Mouse (Mus musculus): Measurements from ENCODE around the gene Inpp5a. TPM values are rescaled to one million over a fixed set of nuclear protein-coding genes. Genes with fewer than 3 reads are reported as not detected.

Inpp5a gene
- polyA plus RNA-seq, 1 experiment, result 41.4 TPM

DNA sequence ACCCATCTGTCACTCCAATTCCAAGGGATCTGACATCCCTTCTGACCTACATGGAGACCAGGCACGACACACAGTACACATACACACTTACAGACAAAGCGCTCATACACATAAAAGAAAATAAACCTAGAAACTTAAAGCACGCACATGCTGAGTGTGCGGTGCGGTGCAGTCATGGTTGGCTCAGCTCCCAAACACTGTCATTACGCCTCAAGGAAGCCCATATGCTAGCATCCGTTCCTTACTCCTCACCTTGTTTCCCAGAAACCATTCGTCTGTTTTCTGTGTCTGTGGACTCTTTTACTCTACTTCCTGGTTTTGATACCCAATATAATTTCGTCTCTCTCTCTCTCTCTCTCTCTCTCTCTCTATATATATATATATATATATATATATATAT is 236.2 kb downstream of the Inpp5a start:
- Histone ChIP-seq H3K4me3 (ENCODE audit: control insufficient read depth, low read depth, low read length) (no peak overlapping the region), H3K27me3 (ENCODE audit: control insufficient read depth, insufficient read depth, low read length) (no peaks in the 10 kb centered on the region), H3K36me3 (ENCODE audit: control insufficient read depth, insufficient read depth, low read length) (peaks cover 1% of the 10 kb centered on the region; the same call in 1 of the 2 replicates), H3K27ac (ENCODE audit: control insufficient read depth, insufficient read depth, low read depth, low read length) (no peak overlapping the region), H3K4me1 (ENCODE audit: control insufficient read depth, insufficient read depth, low read length) (no peaks in the 10 kb centered on the region)
- no peak for TF ChIP-seq POLR2A (IDR thresholded peaks at IDR 0.05; ENCODE audit: control insufficient read depth, low read depth, low read length)
- TF ChIP-seq CTCF (IDR thresholded peaks at IDR 0.05; ENCODE audit: control insufficient read depth, insufficient read depth, insufficient replicate concordance, low read depth, low read length), result no peak

Other genes with a start within 250 kb of the Inpp5a start
- 863 and 972 TPM in 2 replicates for gene Lrrc27, start 176.1 kb upstream of the Inpp5a start, polyA plus RNA-seq (2012; rRNA removed)
- gene Stk32c, start 175.8 kb upstream of the Inpp5a start, polyA plus RNA-seq (2012; rRNA removed), result 5.1 and 5.6 TPM in 2 replicates
- 304 and 317 TPM in 2 replicates for gene Pwwp2b, start 140.6 kb upstream of the Inpp5a start, polyA plus RNA-seq (2012; rRNA removed)
- 14.5 and 15.5 TPM in 2 replicates for gene Nkx6-2, start 193.7 kb downstream of the Inpp5a start, polyA plus RNA-seq (2012; rRNA removed)